Comparison of ENCODE assay signal across 24 mouse cellular contexts in genomic region chr4:151408246-151408645, GRCm38 (mm10).
A peak's percentile ranks its signal among the peaks of the same experiment; 100 is the strongest.
DNase-seq lines count a peak whose midpoint lies in the region; TF ChIP-seq lines count a peak whose summit lies in the region.
"Had no signal": no experiment of that assay in that cellular context is flagged by ENCODE, and none has a peak within 500 bp of the region (broad histone marks: within the 10 kb centered on the region; RNA-seq: fewer than 3 reads in every experiment).

No protein-coding gene starts in this region.

- H3K36me3 ChIP-seq in heart, adult 2 months (ENCODE audit: control insufficient read depth, insufficient read depth, low read length), result no peaks in the 10 kb centered on the region
- H3K36me3 ChIP-seq: embryonic facial prominence, embryonic 10.5 days; embryonic facial prominence, embryonic 13.5 days; forebrain, embryonic 12.5 days; forebrain, embryonic 15.5 days; G1E; heart, embryonic 13.5 days; hindbrain, embryonic 12.5 days; hindbrain, embryonic 15.5 days had no signal

- H3K4me1 ChIP-seq in heart, adult 2 months (ENCODE audit: control insufficient read depth, insufficient read depth, low read length), result no peaks in the 10 kb centered on the region

- H3K4me3 ChIP-seq in gastrocnemius, adult 2 months, result no peak overlapping the region
- no peak overlapping the region for H3K4me3 ChIP-seq in heart, adult 2 months
- H3K4me3 ChIP-seq: embryonic facial prominence, embryonic 10.5 days; embryonic facial prominence, embryonic 13.5 days; erythroblast, embryonic 14.5 days; forebrain, embryonic 12.5 days; forebrain, embryonic 15.5 days; heart, embryonic 13.5 days; hindbrain, embryonic 12.5 days; hindbrain, embryonic 15.5 days had no signal

- no peak for TF ChIP-seq POLR2A in heart, adult 2 months (IDR thresholded peaks at IDR 0.05; ENCODE audit: insufficient read depth, low read depth, low read length)

- WGBS in heart, adult 2 months, result 78% methylated on average over 4 of the region's 4 CpGs

- H3K79me2 ChIP-seq in heart, adult 2 months (replicated peaks; ENCODE audit: control insufficient read depth, insufficient read depth, low read length), result no peaks in the 10 kb centered on the region

- H3K27ac ChIP-seq in gastrocnemius, adult 2 months, result no peak overlapping the region
- no peak overlapping the region for H3K27ac ChIP-seq in heart, adult 2 months
- H3K27ac ChIP-seq: embryonic facial prominence, embryonic 10.5 days; embryonic facial prominence, embryonic 13.5 days; forebrain, embryonic 12.5 days; forebrain, embryonic 15.5 days; heart, embryonic 13.5 days; hindbrain, embryonic 12.5 days; hindbrain, embryonic 15.5 days had no signal

- no peaks in the 10 kb centered on the region for H3K27me3 ChIP-seq in heart, adult 2 months (ENCODE audit: control insufficient read depth, insufficient read depth, low read length)
- H3K27me3 ChIP-seq: CH12.LX; hindbrain, embryonic 12.5 days; hindbrain, embryonic 15.5 days; Patski had no signal

- intact Hi-C loops in gastrocnemius, adult 2 months (cut with DNase I), result no loop called here
- intact Hi-C loops in heart, adult 2 months (cut with DNase I), result no loop called here
- intact Hi-C loops in heart, postnatal 25 days (cut with DNase I), result no loop called here

- no peak for TF ChIP-seq EP300 in heart, adult 2 months (IDR thresholded peaks at IDR 0.05; ENCODE audit: insufficient read depth, low read depth, low read length)

- H3K9ac ChIP-seq in heart, adult 2 months (ENCODE audit: low read depth, low read length), result no peak overlapping the region
- H3K9ac ChIP-seq: embryonic facial prominence, embryonic 13.5 days; forebrain, embryonic 12.5 days; forebrain, embryonic 15.5 days; heart, embryonic 13.5 days; hindbrain, embryonic 12.5 days; hindbrain, embryonic 15.5 days had no signal

- TF ChIP-seq CTCF in gastrocnemius, adult 2 months (IDR thresholded peaks at IDR 0.05), result no peak
- no peak for TF ChIP-seq CTCF in heart, adult 2 months (IDR thresholded peaks at IDR 0.05)

- peak; percentile 29 for DNase-seq in gastrocnemius, adult 2 months
- DNase-seq in gastrocnemius, postnatal 10 days, result no peak
- DNase-seq in heart, adult 2 months, result peak; percentile 31 to 34
- DNase-seq in heart, adult 11 months, result no peak
- DNase-seq in heart, postnatal 4 days, result peak; percentile 33
- no peak for DNase-seq in heart, postnatal 25 days (ENCODE audit: low spot score)
- DNase-seq: adrenal gland, postnatal 10 days; adrenal gland, postnatal 36 days; B cell, adult 2 months; cerebellum, adult 9-11 months; cerebellum, postnatal 36 days; gastrocnemius, postnatal 36 days; kidney, adult 2 months had no signal

Comparison
In these comparisons a context has a peak if more than half of its experiments do, and no peak if none do; other contexts are left out.
1. DNase-seq: peak in gastrocnemius, adult 2 months (single experiment), heart, adult 2 months (2 of 2) and heart, postnatal 4 days (single experiment); none in gastrocnemius, postnatal 10 days (single experiment), heart, adult 11 months (single experiment) and heart, postnatal 25 days (single experiment).